Mouse (Mus musculus) stomach, postnatal 0 days (tissue): Measurements from ENCODE around the gene Itga6. TPM values are rescaled to one million over a fixed set of nuclear protein-coding genes. Genes with fewer than 3 reads are reported as not detected.
"Not testable (repeated sequence)": the region's sequence is repeated elsewhere in the genome, so short reads cannot be mapped to it uniquely, and the experiment has no call there.

ENCODE experiments used
- ATAC-seq: fragments of 200-750 bp; cut with Nextera tagmentation; 2 replicates; pipeline ENCODE4 v1.8.0; 2017; ENCODE audit not compliant: low FRiP score, low TSS enrichment
- DNase-seq: peaks from one replicate; pipeline ENCODE4 v3.0.0-alpha.2; 2016; ENCODE audit warnings: low spot score
- H3K27ac ChIP-seq: fragments of 300-500 bp; sonication (generic); replicated peaks from 2 replicates; pipeline ENCODE4 v1.5.1; 2014; ENCODE audit warnings: mild to moderate bottlenecking, control low read depth
- H3K27me3 ChIP-seq: fragments of 300-500 bp; sonication (generic); 2 replicates; pipeline ENCODE4 v1.6.1; 2014; ENCODE audit warnings: low read length; ENCODE audit not compliant: control insufficient read depth, insufficient read depth
- H3K36me3 ChIP-seq: fragments of 300-500 bp; sonication (generic); 2 replicates; pipeline ENCODE4 v1.6.1; 2014; ENCODE audit warnings: low read length, mixed read lengths; ENCODE audit not compliant: control insufficient read depth, insufficient read depth
- H3K4me1 ChIP-seq: fragments of 300-500 bp; sonication (generic); replicated peaks from 2 replicates; pipeline ENCODE4 v1.6.1; 2014; ENCODE audit warnings: antibody characterized with exemption; ENCODE audit not compliant: control insufficient read depth, insufficient read depth
- H3K4me2 ChIP-seq: fragments of 300-500 bp; sonication (generic); replicated peaks from 2 replicates; pipeline ENCODE4 v1.6.1; 2014; ENCODE audit warnings: low read depth, mild to moderate bottlenecking, control low read depth, moderate library complexity
- H3K4me3 ChIP-seq: fragments of 300-500 bp; sonication (generic); 2 replicates; pipeline ENCODE4 v1.5.1; 2014; ENCODE audit warnings: low read depth, low read length, control low read depth
- H3K9ac ChIP-seq: fragments of 300-500 bp; sonication (generic); 2 replicates; pipeline ENCODE4 v1.6.1; 2014; ENCODE audit warnings: mild to moderate bottlenecking, low read length, control low read depth, mixed read lengths
- H3K9me3 ChIP-seq: fragments of 300-500 bp; sonication (generic); 2 replicates; pipeline ENCODE4 v1.6.1; 2016; ENCODE audit warnings: low read length; ENCODE audit not compliant: control insufficient read depth
- CTCF ChIP-seq: IDR thresholded peaks from 2 replicates; pipeline ENCODE4 v1.5.1; 2016; ENCODE audit warnings: antibody characterized with exemption, low read depth, mild to moderate bottlenecking, moderate library complexity
- EP300 ChIP-seq: optimal IDR thresholded peaks from 2 replicates; pipeline ENCODE3; 2016; ENCODE audit warnings: antibody characterized with exemption
- WGBS: fragments of 180-500 bp; shearing (Covaris S2); extraction: QIAGEN DNeasy Blood & Tissue Kit; methylation state at CpG from one replicate; pipeline ENCODE4 v1.1.7; 2014; 5-methylcytosine and 5-hydroxymethylcytosine counted together
- polyA plus RNA-seq: library from polyadenylated mRNA; unstranded; fragments of >200 nt; fragmentation: Nextera tagmentation; extraction: Ambion mirVana; gene quantifications from 2 replicates; pipeline ENCODE4 v1.2.1, GENCODE M21; 2015

Itga6 gene
- polyA plus RNA-seq, 1 experiment from 2014 or later = 51.9 TPM

DNA sequence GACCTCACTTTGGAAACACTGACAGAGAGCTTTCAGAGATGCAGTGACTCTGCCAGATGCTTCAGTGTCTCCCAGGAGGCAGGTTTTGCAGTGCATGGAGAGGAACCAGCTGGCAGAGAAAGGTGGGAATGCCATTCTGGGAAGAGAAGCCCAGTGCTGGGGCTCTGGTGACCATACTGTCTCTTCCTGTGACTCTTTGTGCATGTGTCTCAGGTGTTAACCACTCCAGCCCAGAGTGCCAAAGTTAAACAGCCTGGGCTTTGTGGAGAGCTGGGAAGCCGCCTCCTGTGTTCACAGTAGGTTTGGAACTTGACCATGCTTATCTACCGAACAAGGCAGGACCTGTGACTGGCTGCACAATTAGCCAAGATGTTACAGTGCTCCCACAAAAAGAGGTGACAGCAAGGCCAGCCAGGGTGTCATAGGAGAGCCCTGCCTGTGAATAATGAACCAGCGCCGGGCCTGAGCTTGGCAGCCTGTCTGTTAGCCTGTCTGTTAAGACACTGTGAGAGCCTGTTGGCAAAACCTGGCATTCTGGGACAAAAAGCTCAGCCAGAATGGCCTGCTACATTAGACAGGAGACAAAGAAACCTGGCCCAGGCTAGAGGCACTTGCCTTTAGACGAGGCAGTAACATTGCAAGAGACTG, 25.9 kb upstream of the Itga6 start:
- Histone ChIP-seq H3K4me3 (no peak overlapping the region), H3K4me2 (no peak overlapping the region), H3K27me3 (no peaks in the 10 kb centered on the region), H3K36me3 (no peaks in the 10 kb centered on the region), H3K9me3 (no peaks in the 10 kb centered on the region), H3K4me1 (peaks cover 2% of the 10 kb centered on the region; the same call in 1 of the 2 replicates), H3K9ac (no peak overlapping the region), H3K27ac (0 out of 2 replicates have a peak overlapping the region, but pooled peaks have one; percentile 30)
- no peak for TF ChIP-seq CTCF
- TF ChIP-seq EP300 = no peak
- 47% methylated on average over 5 of the region's 5 CpGs for WGBS
- peak; percentile 41 for DNase-seq
- ATAC-seq = peak; percentile 59

DNA sequence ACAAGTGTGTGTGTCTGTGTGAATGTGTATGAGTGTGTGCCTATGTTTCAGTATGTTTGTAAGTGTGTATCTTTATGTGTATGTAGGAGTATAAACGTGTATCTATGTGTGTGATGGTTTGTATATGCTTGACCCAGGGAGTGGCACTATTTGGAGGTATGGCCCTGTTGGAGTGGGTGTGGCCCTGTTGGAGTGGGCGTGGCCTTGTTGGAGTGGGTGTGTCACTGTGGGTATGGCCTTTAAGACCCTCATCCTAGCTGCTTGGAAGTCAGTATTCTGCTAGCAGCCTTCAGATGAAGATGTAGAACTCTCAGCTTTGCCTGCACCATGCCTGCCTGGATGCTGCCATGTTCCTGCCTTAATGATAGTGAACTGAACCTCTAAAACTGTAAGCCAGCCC, 24.9 kb upstream of the Itga6 start:
- not testable (repeated sequence) for DNase-seq, ATAC-seq, H3K27ac ChIP-seq, H3K27me3 ChIP-seq, H3K36me3 ChIP-seq, H3K4me1 ChIP-seq, H3K9me3 ChIP-seq, H3K4me3 ChIP-seq, H3K4me2 ChIP-seq, H3K9ac ChIP-seq
- WGBS = 46% methylated on average over 2 of the region's 2 CpGs

DNA sequence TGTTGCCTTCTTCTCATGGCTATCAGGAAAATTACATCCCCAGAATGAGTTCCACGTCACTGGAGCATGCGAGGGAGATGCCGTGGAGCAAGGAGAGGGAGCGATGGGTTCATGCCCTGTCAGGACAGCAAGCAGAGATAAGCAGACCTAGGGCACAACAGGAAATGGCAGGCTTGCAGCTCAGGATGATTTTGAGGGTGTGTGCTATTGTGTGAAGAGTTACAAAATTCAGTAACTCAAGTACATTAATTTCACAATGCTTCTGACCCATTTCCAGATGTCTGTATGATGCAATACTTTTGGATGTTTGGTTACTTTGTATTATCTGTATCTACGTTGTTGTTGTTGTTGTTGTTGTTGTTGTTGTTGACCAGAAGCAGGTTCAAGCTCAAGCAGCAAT, 22.5 kb upstream of the Itga6 start:
- Histone ChIP-seq H3K27ac (no peak overlapping the region), H3K4me2 (no peak overlapping the region), H3K36me3 (no peaks in the 10 kb centered on the region), H3K4me1 (peaks cover 2% of the 10 kb centered on the region; the same call in 1 of the 2 replicates), H3K4me3 (no peak overlapping the region), H3K9ac (no peak overlapping the region), H3K27me3 (no peaks in the 10 kb centered on the region), H3K9me3 (no peaks in the 10 kb centered on the region)
- no peak for DNase-seq
- ATAC-seq = no peak
- TF ChIP-seq CTCF (no peak), EP300 (no peak)
- WGBS = 74% methylated on average over 5 of the region's 5 CpGs

DNA sequence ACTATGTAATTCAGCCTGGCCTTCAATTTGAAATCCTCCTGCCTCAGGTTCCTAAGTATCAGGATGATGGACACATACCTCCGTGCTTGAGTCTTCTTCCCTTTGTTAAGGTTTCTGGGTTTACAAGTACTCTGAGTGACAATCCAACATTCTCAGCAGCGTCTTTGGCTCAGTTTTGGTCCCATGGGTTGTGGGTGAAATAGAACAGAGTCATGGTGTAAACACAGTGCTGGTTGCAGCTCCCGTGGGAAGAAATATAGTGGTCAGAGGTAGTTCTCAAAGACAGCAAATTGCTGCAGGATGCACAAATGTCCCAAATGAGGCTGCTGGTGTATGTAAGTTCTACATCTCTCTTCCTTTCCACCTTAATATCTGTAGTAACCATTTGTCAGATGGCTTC, 21.8 kb upstream of the Itga6 start:
- WGBS = 70% methylated on average over 3 of the region's 3 CpGs
- no peak overlapping the region for H3K4me3 ChIP-seq
- H3K4me1 ChIP-seq = peaks cover 2% of the 10 kb centered on the region; the same call in 1 of the 2 replicates
- H3K36me3 ChIP-seq = no peaks in the 10 kb centered on the region
- ATAC-seq (no peak), DNase-seq (no peak)
- no peak overlapping the region for H3K27ac ChIP-seq
- H3K4me2 ChIP-seq = no peak overlapping the region
- H3K9ac ChIP-seq = no peak overlapping the region
- no peaks in the 10 kb centered on the region for H3K9me3 ChIP-seq
- H3K27me3 ChIP-seq = no peaks in the 10 kb centered on the region
- TF ChIP-seq CTCF = no peak
- TF ChIP-seq EP300 = no peak

DNA sequence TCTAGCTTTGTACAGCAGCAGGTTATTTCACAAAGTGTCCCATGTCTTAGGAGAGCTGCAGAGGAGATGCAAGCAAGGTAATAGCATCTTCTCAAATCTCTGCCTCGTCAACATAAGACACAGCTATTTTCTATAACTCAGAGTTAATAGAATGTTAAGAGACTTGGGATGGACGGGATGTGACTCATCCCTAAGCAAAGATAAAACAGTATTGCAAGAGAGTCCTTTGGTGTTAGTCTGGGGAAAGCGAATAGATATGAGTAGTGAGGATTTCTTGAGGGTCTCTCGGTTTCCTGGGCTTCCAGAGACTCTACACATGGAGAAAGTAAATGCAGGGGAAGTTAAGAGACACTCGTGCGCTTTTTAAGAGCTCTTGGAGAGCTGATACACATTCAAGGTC, 21.4 kb upstream of the Itga6 start:
- Histone ChIP-seq H3K36me3 (no peaks in the 10 kb centered on the region), H3K4me3 (no peak overlapping the region), H3K27ac (no peak overlapping the region), H3K4me2 (no peak overlapping the region), H3K4me1 (peaks cover 2% of the 10 kb centered on the region; the same call in 1 of the 2 replicates), H3K9me3 (no peaks in the 10 kb centered on the region), H3K9ac (no peak overlapping the region), H3K27me3 (no peaks in the 10 kb centered on the region)
- TF ChIP-seq EP300 = no peak
- no peak for TF ChIP-seq CTCF
- no peak for DNase-seq
- WGBS = 74% methylated on average over 6 of the region's 6 CpGs
- ATAC-seq = no peak

DNA sequence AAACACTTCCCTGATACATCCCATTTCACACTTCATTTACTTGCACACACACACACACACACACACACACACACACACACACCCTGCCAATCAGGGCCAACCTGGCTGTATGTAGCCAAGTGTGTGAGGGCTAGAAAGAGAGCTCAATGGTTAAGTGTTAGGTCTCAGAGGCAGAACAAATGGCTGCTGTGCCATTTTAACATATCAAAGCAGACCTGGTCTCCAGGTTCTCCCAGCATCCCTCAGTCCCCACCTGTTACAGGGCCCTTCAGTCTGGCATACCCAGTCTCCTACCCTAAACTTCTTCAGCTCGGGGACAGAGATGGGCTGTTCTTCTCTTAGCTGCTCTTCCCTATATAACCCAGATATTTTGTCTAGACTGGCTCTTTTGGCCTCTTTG, 20.0 kb upstream of the Itga6 start:
- Histone ChIP-seq H3K9me3 (no peaks in the 10 kb centered on the region), H3K4me3 (no peak overlapping the region), H3K4me1 (no peaks in the 10 kb centered on the region), H3K36me3 (no peaks in the 10 kb centered on the region), H3K27ac (no peak overlapping the region), H3K4me2 (no peak overlapping the region), H3K27me3 (no peaks in the 10 kb centered on the region), H3K9ac (no peak overlapping the region)
- 58% methylated on average over 1 of the region's 1 CpGs for WGBS
- DNase-seq (no peak), ATAC-seq (no peak)
- TF ChIP-seq CTCF (no peak), EP300 (no peak)
